Mouse (Mus musculus): Measurements from ENCODE around the gene Ifitm7. TPM values are rescaled to one million over a fixed set of nuclear protein-coding genes. Genes with fewer than 3 reads are reported as not detected.

Ifitm7 gene
- polyA plus RNA-seq (2014; fragmentation: Nextera tagmentation; extraction: Ambion mirVana) = 0.85 and 1.0 TPM in 2 replicates

DNA sequence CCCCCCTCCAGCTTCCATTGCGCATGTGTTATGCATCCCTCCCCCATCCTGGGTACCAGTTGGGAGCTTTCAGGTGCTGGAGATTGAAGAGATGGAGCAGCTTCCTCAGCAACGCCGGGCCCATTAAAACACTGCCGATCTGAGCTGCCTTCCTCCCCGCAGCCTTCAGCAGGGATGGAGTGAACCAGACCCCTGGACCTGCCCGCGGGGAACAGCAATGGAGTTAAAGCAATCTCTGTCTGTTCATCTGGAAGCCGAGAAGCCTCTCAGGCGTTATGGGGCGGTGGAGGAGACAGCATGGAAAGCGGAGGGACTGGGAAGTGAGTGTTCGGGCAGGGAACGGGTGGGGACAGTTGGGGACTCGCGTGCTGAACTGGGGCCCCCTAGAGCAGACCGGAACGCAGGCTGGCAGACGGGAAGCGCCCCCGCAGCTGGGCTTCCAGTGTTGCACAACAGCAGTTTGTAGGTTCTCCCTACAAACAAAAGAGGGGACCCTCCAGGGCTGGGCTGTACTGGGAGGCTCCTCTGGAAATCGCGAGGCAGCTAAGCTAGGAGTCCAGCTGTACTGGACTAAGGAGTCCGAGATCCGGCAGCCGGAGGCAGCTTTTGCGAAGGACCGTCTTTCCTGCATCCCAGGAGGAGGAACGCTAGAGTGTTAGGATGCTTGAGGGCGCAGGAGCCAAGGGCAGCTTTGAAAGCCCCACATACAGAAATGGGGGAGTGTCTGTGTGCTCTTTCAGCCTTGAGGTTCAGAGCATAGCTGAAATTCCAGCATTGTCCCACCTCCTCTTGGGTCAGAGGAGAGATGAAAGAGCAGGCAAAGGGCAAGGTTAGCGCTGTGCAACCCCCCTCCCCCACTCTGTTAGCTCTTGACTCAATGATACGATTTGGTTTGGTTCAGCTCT, at the start of gene Ifitm7, which contains the start of gene 2900011O08Rik:
Gene Ifitm7, minus strand, starts transcription at position 315 of the 905 bp plus-strand sequence.
Gene 2900011O08Rik, plus strand, starts transcription at position 31 of the 905 bp plus-strand sequence.
- peak; percentile 66 for DNase-seq (ENCODE audit: low spot score)
- peak within 1 kb of the TSS; percentile 56 for H3K4me2 ChIP-seq (replicated peaks; ENCODE audit: low read depth, low read length)
- peak within 1 kb of the TSS; percentile 66 for H3K27ac ChIP-seq (ENCODE audit: low read depth, low read length)
- no peaks in the 10 kb centered on the region for H3K9me3 ChIP-seq (ENCODE audit: control insufficient read depth, low read length)
- under 1% methylated on average over 31 of the region's 31 CpGs for WGBS
- H3K27me3 ChIP-seq (ENCODE audit: control insufficient read depth, insufficient read depth, low read length) = no peaks in the 10 kb centered on the region
- peak within 1 kb of the TSS; percentile 76 for H3K9ac ChIP-seq (ENCODE audit: low read depth, low read length)
- H3K4me3 ChIP-seq (ENCODE audit: low read depth, low read length) = peak within 1 kb of the TSS; percentile 41
- H3K36me3 ChIP-seq (ENCODE audit: control insufficient read depth, insufficient read depth, low read length) = no peaks in the 10 kb centered on the region
- ATAC-seq (ENCODE audit: low FRiP score) = peak; percentile 85
- no peaks in the 10 kb centered on the region; the same call in 1 of the 2 replicates for H3K4me1 ChIP-seq (replicated peaks; ENCODE audit: control insufficient read depth, insufficient read depth, low read length)

DNA sequence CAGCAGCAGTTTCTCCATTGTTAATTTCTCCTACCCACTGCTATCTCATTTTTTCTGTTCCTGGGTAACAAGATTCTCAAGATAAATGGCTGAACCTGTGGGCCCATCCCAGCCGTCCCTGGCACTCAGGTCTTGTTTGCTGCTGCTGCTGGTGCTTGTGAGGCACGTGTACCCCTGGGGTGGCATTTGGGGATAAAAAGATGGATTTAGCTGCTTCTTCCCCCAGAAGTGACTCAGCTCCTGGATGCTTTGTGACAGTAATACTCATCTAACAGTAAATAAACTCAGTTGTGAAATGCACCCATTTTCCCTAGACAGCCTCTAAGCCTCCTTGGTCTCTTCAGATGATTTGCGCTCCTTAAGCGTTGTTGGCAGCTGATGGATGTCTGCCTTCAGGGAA, 46.4 kb upstream of the Ifitm7 start:
- Histone ChIP-seq H3K4me1 (replicated peaks; ENCODE audit: control insufficient read depth, insufficient read depth, low read length) (no peaks in the 10 kb centered on the region), H3K4me2 (replicated peaks; ENCODE audit: low read depth, low read length) (no peak overlapping the region), H3K4me3 (ENCODE audit: low read depth, low read length) (no peak overlapping the region), H3K9me3 (ENCODE audit: control insufficient read depth, low read length) (no peaks in the 10 kb centered on the region), H3K27me3 (ENCODE audit: control insufficient read depth, insufficient read depth, low read length) (no peaks in the 10 kb centered on the region), H3K36me3 (ENCODE audit: control insufficient read depth, insufficient read depth, low read length) (no peaks in the 10 kb centered on the region), H3K27ac (ENCODE audit: low read depth, low read length) (no peak overlapping the region), H3K9ac (ENCODE audit: low read depth, low read length) (no peak overlapping the region)
- WGBS = 87% methylated on average over 4 of the region's 4 CpGs
- ATAC-seq (ENCODE audit: low FRiP score) (no peak), DNase-seq (ENCODE audit: low spot score) (no peak)

DNA sequence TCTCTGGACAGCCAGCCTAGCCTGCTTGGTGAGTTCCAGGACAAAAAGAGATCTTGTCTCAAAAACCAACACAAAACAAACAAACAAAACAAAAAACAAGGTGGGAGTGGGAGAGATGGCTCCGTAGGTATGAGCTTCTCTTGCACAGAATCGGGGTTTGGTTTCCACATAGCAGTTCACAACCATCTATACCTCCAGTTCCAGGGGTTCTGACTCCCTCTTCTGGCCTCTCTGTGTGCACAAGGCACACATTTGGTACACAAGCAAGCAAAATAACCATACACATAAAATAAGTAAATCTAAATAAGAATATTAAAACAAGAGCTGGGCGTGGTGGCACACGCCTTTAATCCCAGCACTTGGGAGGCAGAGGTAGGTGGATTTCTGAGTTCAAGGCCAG, 44.0 kb upstream of the Ifitm7 start:
- Histone ChIP-seq H3K27ac (ENCODE audit: low read depth, low read length) (no peak overlapping the region), H3K9ac (ENCODE audit: low read depth, low read length) (no peak overlapping the region), H3K9me3 (ENCODE audit: control insufficient read depth, low read length) (no peaks in the 10 kb centered on the region), H3K4me3 (ENCODE audit: low read depth, low read length) (no peak overlapping the region), H3K36me3 (ENCODE audit: control insufficient read depth, insufficient read depth, low read length) (no peaks in the 10 kb centered on the region), H3K4me2 (replicated peaks; ENCODE audit: low read depth, low read length) (no peak overlapping the region), H3K27me3 (ENCODE audit: control insufficient read depth, insufficient read depth, low read length) (no peaks in the 10 kb centered on the region), H3K4me1 (replicated peaks; ENCODE audit: control insufficient read depth, insufficient read depth, low read length) (no peaks in the 10 kb centered on the region)
- 89% methylated on average over 4 of the region's 4 CpGs for WGBS
- ATAC-seq (ENCODE audit: low FRiP score) (no peak), DNase-seq (ENCODE audit: low spot score) (no peak)

DNA sequence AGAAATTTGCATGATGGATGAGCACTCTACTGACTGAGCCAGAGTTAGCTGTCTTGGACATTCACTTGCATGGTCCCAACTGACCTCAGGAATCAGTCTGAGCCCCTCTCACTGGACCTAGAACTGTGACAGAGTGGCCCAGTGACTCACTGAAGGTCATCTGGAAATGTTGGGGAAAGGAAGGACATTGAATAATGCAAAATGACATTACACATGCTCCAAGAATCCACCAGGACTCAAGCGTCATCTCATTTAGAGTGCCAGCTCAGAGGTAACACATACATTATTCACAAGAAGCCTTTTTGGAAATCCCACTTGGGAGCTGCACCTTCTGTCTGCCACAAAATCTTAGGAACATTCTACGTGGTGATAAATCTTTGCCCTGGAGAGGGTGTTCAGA, 43.2 kb upstream of the Ifitm7 start:
- DNase-seq (ENCODE audit: low spot score) (no peak), ATAC-seq (ENCODE audit: low FRiP score) (no peak)
- no peak overlapping the region for H3K27ac ChIP-seq (ENCODE audit: low read depth, low read length)
- no peaks in the 10 kb centered on the region for H3K27me3 ChIP-seq (ENCODE audit: control insufficient read depth, insufficient read depth, low read length)
- H3K9ac ChIP-seq (ENCODE audit: low read depth, low read length) = no peak overlapping the region
- H3K4me1 ChIP-seq (replicated peaks; ENCODE audit: control insufficient read depth, insufficient read depth, low read length) = no peaks in the 10 kb centered on the region
- 89% methylated on average over 2 of the region's 2 CpGs for WGBS
- H3K36me3 ChIP-seq (ENCODE audit: control insufficient read depth, insufficient read depth, low read length) = no peaks in the 10 kb centered on the region
- no peaks in the 10 kb centered on the region for H3K9me3 ChIP-seq (ENCODE audit: control insufficient read depth, low read length)
- H3K4me3 ChIP-seq (ENCODE audit: low read depth, low read length) = no peak overlapping the region
- H3K4me2 ChIP-seq (replicated peaks; ENCODE audit: low read depth, low read length) = no peak overlapping the region

DNA sequence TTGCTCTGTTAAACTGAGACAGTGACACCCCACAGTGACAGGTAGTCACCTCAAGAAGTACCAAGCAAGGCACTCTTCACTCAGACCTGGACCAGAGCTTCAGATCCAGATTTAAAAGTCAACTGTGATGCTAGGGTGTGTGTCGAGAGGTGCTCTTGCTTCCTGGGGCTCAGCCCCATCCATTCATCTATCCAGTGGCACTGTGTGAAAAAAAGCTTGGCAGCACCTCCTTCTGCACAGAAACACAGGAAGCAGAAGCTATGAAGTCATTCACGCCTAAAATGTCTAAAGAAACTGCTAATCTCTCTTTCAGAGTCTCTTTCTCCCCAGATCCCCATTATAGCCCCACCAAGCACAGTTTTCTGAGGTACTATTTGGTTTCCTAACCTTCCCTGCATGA, 42.4 kb upstream of the Ifitm7 start:
- no peak overlapping the region for H3K27ac ChIP-seq (ENCODE audit: low read depth, low read length)
- H3K4me3 ChIP-seq (ENCODE audit: low read depth, low read length) = no peak overlapping the region
- H3K4me1 ChIP-seq (replicated peaks; ENCODE audit: control insufficient read depth, insufficient read depth, low read length) = no peaks in the 10 kb centered on the region
- no peaks in the 10 kb centered on the region for H3K9me3 ChIP-seq (ENCODE audit: control insufficient read depth, low read length)
- H3K4me2 ChIP-seq (replicated peaks; ENCODE audit: low read depth, low read length) = no peak overlapping the region
- DNase-seq (ENCODE audit: low spot score) (no peak), ATAC-seq (ENCODE audit: low FRiP score) (no peak)
- H3K27me3 ChIP-seq (ENCODE audit: control insufficient read depth, insufficient read depth, low read length) = no peaks in the 10 kb centered on the region
- 75% methylated on average over 2 of the region's 2 CpGs for WGBS
- no peaks in the 10 kb centered on the region for H3K36me3 ChIP-seq (ENCODE audit: control insufficient read depth, insufficient read depth, low read length)
- H3K9ac ChIP-seq (ENCODE audit: low read depth, low read length) = no peak overlapping the region

DNA sequence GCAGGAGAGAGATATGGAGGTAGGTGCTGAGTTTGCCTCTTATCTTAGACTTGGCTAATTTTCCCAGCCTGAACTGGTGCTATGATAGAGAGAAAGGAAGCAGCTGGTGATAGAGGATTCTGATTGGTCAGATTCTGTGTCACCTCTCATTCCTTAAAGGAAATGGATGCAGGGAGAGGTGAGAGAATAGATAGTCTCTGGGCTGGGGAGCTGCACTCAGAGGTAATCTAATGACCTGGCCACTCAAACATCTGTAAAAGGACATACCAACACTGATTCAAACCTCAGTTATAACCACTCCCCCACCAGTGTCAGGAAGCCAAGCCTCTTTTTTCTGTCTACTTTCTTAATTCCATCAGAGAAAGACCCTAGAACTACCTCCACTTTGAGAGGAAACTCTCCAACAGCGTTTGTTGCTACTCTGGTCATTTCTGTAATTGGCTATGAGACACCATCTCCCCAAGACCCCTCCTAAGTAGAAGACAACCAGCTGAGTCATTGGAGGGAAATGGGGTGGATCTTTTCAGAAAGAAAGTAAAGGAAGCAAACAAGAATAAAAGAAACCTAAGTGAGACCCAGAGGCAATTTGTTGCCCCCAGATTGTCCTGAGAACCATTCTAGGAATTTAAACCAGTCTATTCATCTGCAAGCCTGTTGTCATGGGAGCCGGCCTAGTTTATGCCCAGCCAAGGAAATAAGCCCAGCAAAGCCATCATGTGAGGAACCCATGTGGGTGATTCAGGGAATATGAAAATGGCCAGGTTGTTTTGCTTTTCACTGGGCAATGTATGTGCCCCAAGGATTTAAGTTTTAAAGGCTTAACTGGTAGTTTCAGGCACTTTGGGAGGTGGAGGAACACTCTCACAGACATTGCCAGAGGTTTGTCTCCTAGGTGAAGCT, 38.7 kb upstream of the Ifitm7 start:
- H3K9ac ChIP-seq (ENCODE audit: low read depth, low read length) = no peak overlapping the region
- ATAC-seq (ENCODE audit: low FRiP score) (no peak), DNase-seq (ENCODE audit: low spot score) (no peak)
- no peaks in the 10 kb centered on the region for H3K27me3 ChIP-seq (ENCODE audit: control insufficient read depth, insufficient read depth, low read length)
- no peaks in the 10 kb centered on the region for H3K9me3 ChIP-seq (ENCODE audit: control insufficient read depth, low read length)
- no peak overlapping the region for H3K27ac ChIP-seq (ENCODE audit: low read depth, low read length)
- H3K4me3 ChIP-seq (ENCODE audit: low read depth, low read length) = no peak overlapping the region
- no peaks in the 10 kb centered on the region for H3K4me1 ChIP-seq (replicated peaks; ENCODE audit: control insufficient read depth, insufficient read depth, low read length)
- no peaks in the 10 kb centered on the region for H3K36me3 ChIP-seq (ENCODE audit: control insufficient read depth, insufficient read depth, low read length)
- WGBS = 54% methylated on average over 2 of the region's 2 CpGs
- no peak overlapping the region for H3K4me2 ChIP-seq (replicated peaks; ENCODE audit: low read depth, low read length)

DNA sequence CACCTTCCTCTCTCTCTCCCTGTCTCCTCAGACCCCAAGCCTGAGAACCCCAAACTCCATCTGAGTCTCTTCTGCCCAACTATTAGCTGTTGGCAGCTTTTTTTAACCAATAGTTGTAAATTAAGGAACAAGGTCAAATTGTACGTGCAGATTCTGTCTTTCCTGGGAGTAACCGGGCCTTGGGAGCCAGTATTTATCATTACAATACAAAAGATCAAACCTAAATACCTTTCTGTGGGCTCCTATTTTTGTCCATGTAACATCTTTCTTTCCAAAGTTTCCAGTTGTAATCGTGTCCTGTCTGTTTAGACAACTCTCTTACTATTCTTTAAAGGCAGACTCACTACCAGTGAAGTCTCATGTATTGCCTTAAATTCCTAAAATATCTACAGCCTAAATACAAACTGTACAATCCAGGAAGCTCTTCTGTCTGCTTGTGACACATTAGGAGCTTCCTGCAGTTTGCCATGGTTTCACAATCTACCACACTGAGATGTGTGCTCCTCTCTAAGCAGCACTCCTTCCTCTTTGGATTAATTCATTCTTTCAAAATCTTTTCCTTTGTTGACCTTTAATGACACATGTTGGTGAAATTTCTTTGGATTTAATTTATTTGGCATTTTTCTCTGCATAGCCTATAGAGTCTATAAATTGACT, 34.6 kb upstream of the Ifitm7 start:
- WGBS = 86% methylated on average over 3 of the region's 3 CpGs

DNA sequence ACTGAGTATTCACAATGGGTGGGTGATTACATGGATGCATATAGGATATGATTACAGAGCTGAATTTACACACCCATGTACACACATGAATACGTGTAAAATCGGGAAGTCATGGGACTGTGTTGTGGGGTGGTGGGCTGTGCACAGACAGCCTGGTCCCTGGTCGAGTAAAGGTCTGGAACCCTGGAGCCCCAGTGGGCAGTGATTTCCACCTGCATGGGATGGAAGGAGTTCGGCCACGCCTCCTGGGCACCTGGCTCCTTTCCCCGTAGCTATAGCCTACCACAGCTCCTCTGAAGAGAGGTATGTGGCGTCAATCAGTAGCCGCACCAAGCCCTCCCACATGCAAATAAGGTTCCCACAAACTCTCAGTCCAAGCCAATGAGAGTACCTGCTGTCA, 30.6 kb upstream of the Ifitm7 start:
- DNase-seq (ENCODE audit: low spot score) = no peak
- no peak for ATAC-seq (ENCODE audit: low FRiP score)
- Histone ChIP-seq H3K4me3 (ENCODE audit: low read depth, low read length) (no peak overlapping the region), H3K4me1 (replicated peaks; ENCODE audit: control insufficient read depth, insufficient read depth, low read length) (no peaks in the 10 kb centered on the region), H3K4me2 (replicated peaks; ENCODE audit: low read depth, low read length) (no peak overlapping the region), H3K27ac (ENCODE audit: low read depth, low read length) (no peak overlapping the region), H3K9me3 (ENCODE audit: control insufficient read depth, low read length) (no peaks in the 10 kb centered on the region), H3K9ac (ENCODE audit: low read depth, low read length) (no peak overlapping the region), H3K36me3 (ENCODE audit: control insufficient read depth, insufficient read depth, low read length) (no peaks in the 10 kb centered on the region), H3K27me3 (ENCODE audit: control insufficient read depth, insufficient read depth, low read length) (no peaks in the 10 kb centered on the region)
- WGBS = 83% methylated on average over 8 of the region's 8 CpGs

More for the DNA sequence above, 34.6 kb upstream of the Ifitm7 start:
- Histone ChIP-seq H3K36me3 (ENCODE audit: control insufficient read depth, insufficient read depth, low read length) (no peaks in the 10 kb centered on the region), H3K27me3 (ENCODE audit: control insufficient read depth, insufficient read depth, low read length) (no peaks in the 10 kb centered on the region), H3K9ac (ENCODE audit: low read depth, low read length) (no peak overlapping the region), H3K9me3 (ENCODE audit: control insufficient read depth, low read length) (no peaks in the 10 kb centered on the region), H3K27ac (ENCODE audit: low read depth, low read length) (no peak overlapping the region), H3K4me3 (ENCODE audit: low read depth, low read length) (no peak overlapping the region), H3K4me2 (replicated peaks; ENCODE audit: low read depth, low read length) (no peak overlapping the region), H3K4me1 (replicated peaks; ENCODE audit: control insufficient read depth, insufficient read depth, low read length) (no peaks in the 10 kb centered on the region)
- no peak for ATAC-seq (ENCODE audit: low FRiP score)
- DNase-seq (ENCODE audit: low spot score) = no peak
